Mouse (Mus musculus) layer of hippocampus, adult 2 months (tissue): ENCODE results near the gene Ank3. TPM values are rescaled to one million over a fixed set of nuclear protein-coding genes. Genes with fewer than 3 reads are reported as not detected.
A peak's percentile ranks its signal among the peaks of the same experiment; 100 is the strongest.

ENCODE experiments used
- DNase-seq, 2 experiments: peaks; one replicate each; pipeline ENCODE4 v3.0.0; 2022; ENCODE audit warnings: low spot score in 2 of 2
- H3K27ac ChIP-seq: fragments of 200-600 bp; 2 replicates; pipeline ENCODE4 v1.8.1; 2022
- H3K4me3 ChIP-seq: fragments of 200-600 bp; 2 replicates; pipeline ENCODE4 v1.8.1; 2022; ENCODE audit warnings: mild to moderate bottlenecking
- CTCF ChIP-seq: fragments of 200-600 bp; conservative IDR thresholded peaks from 2 replicates; pipeline ENCODE4 v1.8.1; 2022; ENCODE audit warnings: antibody characterized with exemption, mild to moderate bottlenecking, moderate library complexity
- total RNA-seq, 2 experiments: library from RNA; stranded (reverse); gene quantifications; 2 replicates each; pipeline ENCODE4 v1.2.3; 2021

Ank3 gene
- total RNA-seq, 2 experiments from 2014 or later = 474 to 477 TPM

DNA sequence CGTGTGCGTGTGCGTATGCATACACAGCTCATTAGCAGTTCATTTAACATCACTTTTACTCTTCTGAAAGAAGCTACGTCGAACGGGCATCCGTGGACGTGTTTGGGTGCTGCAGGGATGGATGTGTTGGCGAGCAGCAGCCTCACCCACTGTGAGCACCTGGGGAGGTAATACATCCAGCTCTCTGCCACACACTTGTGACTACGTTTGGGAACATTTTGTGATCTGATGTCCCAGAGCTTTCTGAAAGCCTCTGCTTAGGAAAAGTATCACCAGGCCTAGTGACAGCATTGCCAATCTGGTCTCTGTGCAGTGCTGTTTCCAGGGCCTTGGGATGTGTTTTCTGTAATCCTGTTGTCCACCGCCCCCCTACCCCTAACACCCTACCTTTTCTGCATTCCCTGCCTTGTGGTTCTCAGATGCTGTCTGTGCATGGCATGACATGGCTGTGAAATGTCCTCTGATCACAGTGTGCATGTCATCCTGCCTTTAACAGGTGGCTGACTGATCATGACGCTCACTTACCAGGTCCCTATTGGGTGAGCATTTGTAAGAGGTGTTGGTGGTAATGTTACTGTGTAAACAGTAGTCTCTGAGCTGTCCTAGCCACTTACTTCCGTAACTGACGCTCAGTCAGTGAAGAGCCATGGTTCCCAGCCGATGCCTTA is 178.6 kb downstream of the Ank3 start:
- DNase-seq = peak in 1 of 2 experiments; percentile 31
- no peak for TF ChIP-seq CTCF
- Histone ChIP-seq H3K27ac (peak overlapping the region; percentile 78), H3K4me3 (no peak overlapping the region)

DNA sequence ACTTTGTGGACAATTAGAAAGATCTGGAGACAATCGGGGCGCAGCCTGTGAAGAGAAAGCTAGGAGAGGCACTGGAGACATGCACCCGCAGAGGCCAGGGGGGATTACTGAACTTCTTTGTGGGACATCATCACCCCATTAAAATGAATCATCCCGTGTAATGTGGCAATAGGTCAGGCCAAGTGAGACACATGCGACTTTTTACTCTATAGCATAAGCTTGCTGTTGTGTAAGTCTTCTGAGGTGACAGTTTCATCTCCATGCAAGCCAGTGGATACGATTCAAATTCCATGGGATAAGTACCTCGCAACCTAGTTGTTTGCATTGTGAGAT is 179.1 kb downstream of the Ank3 start:
- no peak for TF ChIP-seq CTCF
- H3K27ac ChIP-seq = peak overlapping the region; percentile 78
- no peak overlapping the region for H3K4me3 ChIP-seq
- no peak for DNase-seq

DNA sequence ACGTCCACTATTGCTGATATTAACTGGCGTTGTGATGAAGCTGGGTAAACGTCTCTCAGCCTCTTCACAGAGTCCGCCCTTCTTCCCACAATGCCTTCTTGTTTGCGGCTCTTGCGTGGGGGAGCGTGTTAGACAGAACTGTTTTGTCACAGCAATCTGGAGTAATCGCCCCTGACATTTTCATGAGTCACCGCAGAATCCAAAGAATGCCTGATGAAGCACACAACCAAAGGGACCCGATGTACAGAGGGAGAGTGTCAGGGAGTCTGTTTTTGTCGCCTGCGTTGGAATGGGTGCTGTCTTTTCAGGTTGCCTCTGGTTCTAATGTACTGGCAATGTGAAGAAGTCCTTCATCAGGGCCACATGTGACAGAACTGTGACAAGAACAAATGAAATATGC is 181.0 kb downstream of the Ank3 start:
- no peak overlapping the region for H3K4me3 ChIP-seq
- TF ChIP-seq CTCF = no peak
- H3K27ac ChIP-seq = peak overlapping the region; percentile 88
- DNase-seq = peak; percentile 67 to 88

DNA sequence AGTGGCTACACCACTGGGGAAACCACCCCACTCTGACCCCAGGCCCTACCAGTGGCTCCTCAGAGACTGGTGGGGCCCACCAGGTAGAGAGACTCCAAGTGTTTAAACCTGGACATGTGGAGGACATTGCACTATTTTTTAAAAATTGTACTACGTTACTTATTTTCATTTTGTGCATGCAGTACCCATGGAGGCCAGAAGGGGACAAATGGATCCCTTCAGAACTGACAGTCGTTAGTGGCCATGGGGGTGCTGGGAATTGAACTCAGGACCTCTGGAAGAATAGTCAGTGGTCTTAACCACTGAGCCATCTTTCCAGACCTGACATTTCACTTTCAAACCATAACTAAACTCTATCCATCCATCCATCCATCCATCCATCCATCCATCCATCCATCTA is 183.0 kb downstream of the Ank3 start:
- Histone ChIP-seq H3K4me3 (no peak overlapping the region), H3K27ac (peak overlapping the region; percentile 62; the same call in 1 of the 2 replicates)
- peak; percentile 62 for TF ChIP-seq CTCF
- no peak for DNase-seq

DNA sequence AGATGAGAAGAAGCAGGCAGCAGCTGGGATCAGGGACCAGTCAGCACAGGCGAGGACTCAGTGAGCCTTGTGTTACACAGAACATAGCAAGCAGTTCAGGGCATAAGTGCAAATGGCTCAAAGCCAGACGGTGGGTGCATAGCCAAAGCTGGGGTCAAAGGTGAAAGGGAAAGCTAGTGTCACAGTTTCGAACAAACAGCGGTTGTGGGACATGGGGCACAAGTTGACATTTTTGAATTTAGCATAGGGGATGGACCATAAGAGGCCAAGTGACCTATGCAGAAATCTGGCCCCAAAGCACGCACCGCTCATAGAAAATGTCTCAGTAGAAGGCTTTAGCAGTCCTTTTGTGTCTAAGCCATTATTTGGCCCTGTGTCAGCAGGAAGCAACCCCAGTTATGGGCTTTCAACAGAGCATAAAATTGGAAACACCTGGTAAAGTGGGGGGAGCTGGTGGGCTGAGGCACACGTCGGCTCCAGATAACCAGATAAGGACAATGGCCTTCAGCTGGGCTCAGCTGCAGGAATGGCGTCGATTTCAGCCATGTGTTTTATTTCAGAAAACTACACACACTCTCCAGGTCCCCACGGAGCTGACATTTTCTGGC is 185.4 kb downstream of the Ank3 start:
- no peak for TF ChIP-seq CTCF
- peak overlapping the region; percentile 39 for H3K27ac ChIP-seq
- no peak overlapping the region for H3K4me3 ChIP-seq
- no peak for DNase-seq

DNA sequence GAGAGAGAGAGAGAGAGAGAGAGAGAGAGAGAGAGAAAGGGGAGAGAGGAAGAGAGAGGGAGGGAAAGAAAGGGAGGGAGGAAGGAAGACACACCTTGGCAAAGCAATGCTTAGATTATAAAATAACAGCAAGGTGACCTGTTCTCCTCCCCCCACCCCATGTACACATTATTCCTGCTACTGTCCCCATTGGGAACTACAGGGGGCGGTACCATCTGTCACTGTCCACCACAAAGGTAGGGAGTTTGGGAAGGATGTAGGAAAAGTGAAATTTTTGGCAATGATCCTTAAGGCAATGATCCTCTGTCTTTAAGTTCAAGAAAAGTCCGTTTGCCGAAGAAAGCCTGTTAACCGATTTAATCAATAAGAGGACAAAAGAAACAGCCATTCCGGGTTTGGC is 186.0 kb downstream of the Ank3 start:
- Histone ChIP-seq H3K4me3 (no peak overlapping the region), H3K27ac (no peak overlapping the region)
- TF ChIP-seq CTCF = no peak
- DNase-seq = no peak

DNA sequence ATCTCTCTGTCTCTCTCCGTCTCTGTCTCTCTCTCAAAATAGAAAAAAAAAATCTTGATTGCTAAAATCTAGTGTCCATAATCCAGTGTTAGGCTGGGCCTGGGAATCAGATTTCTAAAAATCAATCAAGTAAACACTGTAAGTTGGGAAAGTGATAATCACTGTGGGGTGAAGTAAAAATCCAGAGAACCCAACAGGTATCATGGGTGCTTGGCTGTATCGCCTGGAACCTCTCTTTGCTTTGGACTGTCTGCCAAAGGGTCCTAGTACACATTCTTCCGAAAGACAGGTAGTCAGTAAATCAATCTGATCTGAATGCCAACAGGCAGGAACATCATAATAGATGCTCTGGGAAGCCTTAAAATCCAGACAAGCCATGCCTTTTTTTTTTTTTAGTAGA is 186.7 kb downstream of the Ank3 start:
- DNase-seq = no peak
- Histone ChIP-seq H3K4me3 (no peak overlapping the region), H3K27ac (no peak overlapping the region)
- TF ChIP-seq CTCF = no peak

DNA sequence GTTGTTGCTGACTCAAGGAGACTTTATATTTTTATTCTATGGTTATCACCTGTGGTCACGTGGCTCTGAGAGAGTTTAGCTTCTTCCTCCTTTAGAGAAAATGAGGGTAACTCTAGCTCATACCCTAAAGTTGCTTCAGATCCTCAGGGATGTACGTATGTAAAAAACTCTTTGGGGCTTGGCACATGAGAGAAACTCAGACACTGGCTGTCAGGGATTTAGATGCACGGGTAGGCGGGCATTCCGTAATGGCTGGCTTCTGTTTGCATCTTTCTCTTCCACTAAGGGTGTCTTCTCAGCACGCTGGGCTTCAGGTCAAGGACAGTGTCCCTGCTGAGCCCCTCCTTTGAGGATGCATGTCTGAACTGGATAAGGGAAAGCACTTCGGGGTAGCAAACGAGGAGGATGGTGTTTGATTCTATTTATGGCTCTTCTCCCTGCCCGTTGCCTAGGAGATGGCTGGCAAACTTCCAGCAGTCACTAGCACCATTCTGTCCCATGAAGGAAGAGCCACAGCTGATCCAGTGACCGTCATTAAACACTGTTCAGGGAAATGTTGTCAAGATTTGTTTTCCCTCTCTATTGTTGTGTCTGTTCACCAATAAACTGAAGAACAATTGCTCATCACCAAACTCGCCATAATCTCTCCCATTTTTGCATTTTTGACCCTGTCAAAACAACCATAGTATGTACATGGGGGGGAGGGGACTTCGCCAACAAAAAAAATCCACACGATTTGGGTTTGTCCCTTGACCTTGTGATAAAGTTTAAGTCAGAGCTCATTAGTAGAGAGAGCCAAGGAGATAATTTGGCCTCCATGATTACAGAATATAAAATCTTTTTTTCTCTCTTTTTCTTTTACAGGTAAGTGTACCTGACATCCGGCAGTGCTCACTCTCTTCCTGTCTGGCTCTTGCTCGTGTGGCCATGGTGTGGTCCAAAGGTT is 195.9 kb downstream of the Ank3 start:
- TF ChIP-seq CTCF = no peak
- Histone ChIP-seq H3K4me3 (peak overlapping the region; percentile 26; the same call in 1 of the 2 replicates), H3K27ac (peak overlapping the region; percentile 77)
- DNase-seq = peak; percentile 71 to 72

DNA sequence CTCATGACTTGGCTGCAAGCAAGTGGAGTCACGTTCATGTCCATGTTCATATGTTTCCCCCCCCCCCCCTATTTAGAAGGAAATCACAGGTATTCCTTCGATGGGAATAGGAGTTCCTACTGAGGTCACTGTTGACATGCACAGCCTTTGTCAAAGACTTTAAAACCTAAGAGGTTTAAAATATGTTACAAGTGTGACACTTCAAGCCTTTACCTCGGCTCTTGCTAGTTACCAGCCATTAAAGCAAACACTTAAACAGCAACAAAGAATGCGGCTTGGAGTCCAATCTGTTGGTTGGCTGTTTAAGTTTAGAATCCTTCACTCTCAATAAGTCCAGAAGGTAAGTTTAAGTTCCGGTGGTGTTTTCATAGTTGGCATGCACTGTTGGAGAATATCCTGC is 196.9 kb downstream of the Ank3 start:
- H3K4me3 ChIP-seq = no peak overlapping the region
- H3K27ac ChIP-seq = no peak overlapping the region
- DNase-seq = no peak
- TF ChIP-seq CTCF = no peak

DNA sequence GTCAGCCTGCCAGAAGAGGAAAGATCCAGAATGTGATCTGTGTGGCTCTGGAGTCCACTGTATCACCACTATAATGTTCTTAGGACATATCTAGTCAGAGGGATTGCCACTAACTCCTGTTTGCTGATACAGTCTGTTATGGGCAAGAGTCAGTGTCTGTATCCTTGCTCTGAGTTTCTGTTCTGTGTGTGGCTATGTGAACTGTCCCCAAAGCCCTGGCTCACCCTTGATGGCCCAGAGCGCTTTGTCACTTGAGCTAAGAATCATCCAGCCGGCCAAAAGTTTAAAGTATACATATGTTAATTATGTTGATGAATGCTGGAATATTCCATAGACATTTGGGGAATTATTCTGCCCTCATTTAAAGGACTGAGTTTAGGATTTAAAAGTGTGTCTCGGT is 202.9 kb downstream of the Ank3 start:
- Histone ChIP-seq H3K4me3 (no peak overlapping the region), H3K27ac (peak overlapping the region; percentile 14; the same call in 1 of the 2 replicates)
- DNase-seq = no peak
- no peak for TF ChIP-seq CTCF

DNA sequence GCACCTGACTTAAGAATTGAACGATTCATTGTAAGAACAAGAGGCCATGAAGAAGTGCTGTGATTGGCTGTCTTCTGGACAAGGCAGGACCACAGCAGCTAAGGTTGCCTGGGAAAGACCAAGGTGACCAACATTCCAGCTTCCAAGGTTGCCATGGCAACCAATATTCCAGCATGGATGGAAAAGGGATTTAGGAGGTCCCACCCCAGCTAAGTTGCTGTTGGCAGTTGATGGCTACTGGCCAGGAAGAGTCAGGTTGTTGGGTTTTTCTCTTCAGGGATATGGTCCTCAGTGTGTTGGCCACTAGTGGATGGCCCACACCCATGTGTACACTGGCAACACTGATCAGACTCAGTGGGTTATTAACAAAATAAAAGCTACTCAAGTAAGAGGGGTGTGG is 204.1 kb downstream of the Ank3 start:
- peak in 1 of 2 experiments; percentile 4 for DNase-seq
- Histone ChIP-seq H3K4me3 (no peak overlapping the region), H3K27ac (no peak overlapping the region)
- no peak for TF ChIP-seq CTCF

DNA sequence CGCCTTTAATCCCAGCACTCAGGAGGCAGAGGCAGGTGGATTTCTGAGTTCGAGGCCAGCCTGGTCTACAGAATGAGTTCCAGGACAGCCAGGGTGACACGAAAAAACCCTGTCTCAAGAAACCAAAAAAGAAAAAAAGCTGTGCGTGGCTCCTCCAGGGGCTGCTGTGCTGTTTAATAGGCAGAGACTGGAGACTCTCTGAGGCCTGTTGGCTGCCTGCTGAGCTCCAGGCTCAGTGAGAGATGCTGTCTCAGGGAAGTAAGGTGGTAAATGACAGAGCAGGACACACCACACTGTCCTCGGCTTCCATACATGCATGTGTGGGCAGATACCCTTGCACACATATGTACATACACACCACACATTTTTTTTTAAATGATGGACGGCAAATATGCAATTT is 206.0 kb downstream of the Ank3 start:
- peak overlapping the region; percentile 66; the same call in 1 of the 2 replicates for H3K27ac ChIP-seq
- no peak overlapping the region for H3K4me3 ChIP-seq
- DNase-seq = peak in 1 of 2 experiments; percentile 8
- no peak for TF ChIP-seq CTCF

DNA sequence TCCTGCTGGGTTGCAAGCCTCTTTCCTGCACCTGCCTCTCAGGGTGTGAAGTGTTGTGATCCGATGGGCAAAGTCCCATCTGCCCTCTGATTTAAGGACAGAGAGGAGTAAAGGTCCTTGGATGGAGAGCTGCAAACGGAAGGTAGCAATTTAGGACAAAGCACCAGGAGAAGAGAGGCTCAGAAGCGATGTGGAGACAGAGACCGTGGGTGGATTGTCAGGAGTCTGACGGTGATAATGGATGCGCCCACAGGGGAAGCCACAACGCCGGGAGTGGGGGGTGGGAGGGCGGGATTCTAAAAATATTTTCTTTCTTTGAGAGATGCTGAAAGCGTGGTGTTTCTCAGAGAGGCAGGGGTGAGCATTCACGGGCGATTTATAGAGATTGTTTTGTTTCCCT is 206.6 kb downstream of the Ank3 start:
- Histone ChIP-seq H3K4me3 (no peak overlapping the region), H3K27ac (peak overlapping the region; percentile 66)
- TF ChIP-seq CTCF = no peak
- peak in 1 of 2 experiments; percentile 11 for DNase-seq
